Comparison of ENCODE assay signal across 8 mouse cellular contexts in the genomic region with DNA sequence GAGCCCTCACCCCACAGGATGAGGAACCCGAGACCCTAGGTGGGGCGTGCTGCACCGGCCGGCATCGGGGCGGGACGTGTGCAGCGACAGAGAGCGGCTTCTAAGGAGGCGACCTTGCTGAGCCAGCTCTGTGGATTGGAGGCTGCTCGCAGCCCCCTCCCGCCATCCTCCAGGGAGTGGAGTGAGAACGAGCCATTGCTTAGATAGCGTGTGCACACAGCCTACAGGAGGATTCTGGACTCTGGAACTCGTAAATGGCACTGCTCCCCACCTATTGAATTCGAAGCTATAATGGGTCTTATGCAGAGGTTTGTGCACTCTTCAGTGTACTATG. TPM values are rescaled to one million over a fixed set of nuclear protein-coding genes. Genes with fewer than 3 reads are reported as not detected.
DNase-seq lines count a peak whose midpoint lies in the region; ATAC-seq and TF ChIP-seq lines count a peak whose summit lies in the region.

Katnal1 (minus strand) TSS at position 205 of the 334 bp plus-strand sequence.

- intact Hi-C loops in gastrocnemius, postnatal 14 days (cut with DNase I; ENCODE audit: low total_unique reads) = no loop called here
- intact Hi-C loops in left cerebral cortex, postnatal 25 days (cut with DNase I) = loop anchor here (2.0 kb wide), 1 partner anchor 38 kb away; no protein-coding TSS in a partner anchor

- TF ChIP-seq RAD21 in CH12.LX (IDR thresholded peaks at IDR 0.05; ENCODE audit: low read depth, low read length) = no peak

- H3K9ac ChIP-seq in CH12.LX (ENCODE audit: insufficient read depth, low read depth) = peak within 1 kb of the TSS; percentile 62
- peak within 1 kb of the TSS; percentile 84 for H3K9ac ChIP-seq in forebrain, embryonic 12.5 days
- peak within 1 kb of the TSS; percentile 84 for H3K9ac ChIP-seq in neural tube, embryonic 15.5 days (replicated peaks)

- peak within 1 kb of the TSS; percentile 65 for H3K4me2 ChIP-seq in CH12.LX (ENCODE audit: insufficient read depth, low read depth, poor library complexity, severe bottlenecking)
- peak within 1 kb of the TSS; percentile 71 for H3K4me2 ChIP-seq in forebrain, embryonic 12.5 days
- H3K4me2 ChIP-seq in neural tube, embryonic 15.5 days = peak within 1 kb of the TSS; percentile 80

- peak within 1 kb of the TSS; percentile 68 for H3K27ac ChIP-seq in CH12.LX (ENCODE audit: insufficient read depth, low read depth)
- peak within 1 kb of the TSS; percentile 97 for H3K27ac ChIP-seq in forebrain, embryonic 12.5 days
- H3K27ac ChIP-seq in neural tube, embryonic 15.5 days (replicated peaks) = peak within 1 kb of the TSS; percentile 98

- ATAC-seq in forebrain, embryonic 12.5 days (ENCODE audit: low FRiP score) = no peak
- ATAC-seq in neural tube, embryonic 15.5 days (ENCODE audit: low FRiP score) = peak; percentile 73
- ATAC-seq in monocyte, adult 5-6 weeks (replicated peaks; ENCODE audit: insufficient number of reproducible peaks, low FRiP score, low TSS enrichment, poor library complexity, severe bottlenecking) = no peak

- WGBS in forebrain, embryonic 12.5 days = 2% methylated on average over 16 of the region's 16 CpGs
- 1% methylated on average over 16 of the region's 16 CpGs for WGBS in neural tube, embryonic 15.5 days

- peak within 1 kb of the TSS; percentile 69 to 87 (median 77) for H3K4me3 ChIP-seq in CH12.LX (replicated peaks in 1 of 3; ENCODE audit: low read depth in 2 of 3, low read length in 2 of 3, poor library complexity in 1 of 3)
- peak within 1 kb of the TSS; percentile 80 for H3K4me3 ChIP-seq in forebrain, embryonic 12.5 days (replicated peaks)
- peak within 1 kb of the TSS; percentile 82 for H3K4me3 ChIP-seq in neural tube, embryonic 15.5 days (replicated peaks)

- dilution Hi-C loops in CH12.LX (cut with MboI; ENCODE audit: extremely low pct_ligation_motif_present, extremely low pct_unique_long_range_greater_than_20kb, low sequenced_read_pairs) = no loop called here

- no peak for TF ChIP-seq EP300 in CH12.LX (IDR thresholded peaks at IDR 0.05; ENCODE audit: low read length)

- H3K9me3 ChIP-seq in CH12.LX (replicated peaks; ENCODE audit: low read length) = peaks cover 7% of the 10 kb centered on the region
- no peaks in the 10 kb centered on the region for H3K9me3 ChIP-seq in forebrain, embryonic 12.5 days
- no peaks in the 10 kb centered on the region for H3K9me3 ChIP-seq in neural tube, embryonic 15.5 days (replicated peaks)

- peaks cover 3 to 23% of the 10 kb centered on the region in 2 experiments; a peak in 3 of 4 replicates for H3K4me1 ChIP-seq in CH12.LX (ENCODE audit: control insufficient read depth in 1 of 2, insufficient read depth in 2 of 2)
- peaks cover 11% of the 10 kb centered on the region for H3K4me1 ChIP-seq in forebrain, embryonic 12.5 days
- peaks cover 16% of the 10 kb centered on the region for H3K4me1 ChIP-seq in neural tube, embryonic 15.5 days

- no peak for TF ChIP-seq POLR2A in CH12.LX (IDR thresholded peaks at IDR 0.05; ENCODE audit: low read depth, low read length)

- no peaks in the 10 kb centered on the region for H3K27me3 ChIP-seq in CH12.LX (replicated peaks)
- no peaks in the 10 kb centered on the region for H3K27me3 ChIP-seq in forebrain, embryonic 12.5 days
- no peaks in the 10 kb centered on the region for H3K27me3 ChIP-seq in neural tube, embryonic 15.5 days (replicated peaks)

- in situ Hi-C loops in CH12.LX (cut with MboI; ENCODE audit: low pct_ligation_motif_present, low pct_unique_long_range_greater_than_20kb, low sequenced_read_pairs) = no loop called here

- TF ChIP-seq CTCF in CH12.LX (conservative IDR thresholded peaks at IDR 0.05 in 1 of 2, IDR thresholded peaks at IDR 0.05 in 1 of 2; ENCODE audit: low read depth in 2 of 2, low read length in 2 of 2) = no peak

- H3K79me2 ChIP-seq in CH12.LX (replicated peaks; ENCODE audit: control insufficient read depth, extremely low read depth, insufficient read depth, poor library complexity, severe bottlenecking) = no peaks in the 10 kb centered on the region

- no peak for DNase-seq in gastrocnemius, postnatal 4 days (ENCODE audit: low spot score in 2 of 2)
- DNase-seq in gastrocnemius, postnatal 14 days = no peak
- no peak for DNase-seq in CH12.LX (ENCODE audit: extremely low read depth)
- no peak for DNase-seq in left cerebral cortex, postnatal 25 days (ENCODE audit: low spot score in 2 of 2)
- DNase-seq in urinary bladder, postnatal 14 days (ENCODE audit: low spot score) = no peak

- H3K36me3 ChIP-seq in CH12.LX (replicated peaks in 1 of 2; ENCODE audit: control insufficient read depth in 1 of 2, insufficient read depth in 1 of 2, low read length in 1 of 2) = peaks cover 0 to 14% of the 10 kb centered on the region in 2 experiments
- H3K36me3 ChIP-seq in forebrain, embryonic 12.5 days (replicated peaks) = peaks cover 13% of the 10 kb centered on the region
- H3K36me3 ChIP-seq in neural tube, embryonic 15.5 days = no peaks in the 10 kb centered on the region; the same call in 1 of the 2 replicates

TF ChIP-seq in CH12.LX, 34 proteins besides CTCF, POLR2A, EP300 and RAD21:
- TF ChIP-seq NELFE (IDR thresholded peaks at IDR 0.05; ENCODE audit: low read depth, low read length) (0 out of 2 replicates have a peak, but pooled peaks have one; percentile 9), MAZ (IDR thresholded peaks at IDR 0.05; ENCODE audit: low read depth, low read length) (0 out of 2 replicates have a peak, but pooled peaks have one; percentile 1), MXI1 (IDR thresholded peaks at IDR 0.05; ENCODE audit: low read depth, low read length) (no peak; the same call in none of the 2 replicates)

RNA-seq across cellular contexts. Expression of gene Katnal1, which starts in this region (rescaled TPM):
- 10 to 100 TPM; 10.4 to 12.4 TPM for total RNA-seq in gastrocnemius, postnatal 4 days (2021)
- 1 to 10 TPM; 3.7 to 3.9 TPM for total RNA-seq in gastrocnemius, postnatal 14 days (2021)
- total RNA-seq in CH12.LX (2012; rRNA removed) = 4.6 and 7.0 TPM in 2 replicates
- total RNA-seq in CH12.LX (2014; rRNA removed) = 3.2 and 3.6 TPM in 2 replicates
- polyA plus RNA-seq in CH12.LX (2012; ENCODE audit: insufficient read length, low read depth) = 2.2 and 2.8 TPM in 2 replicates
- polyA plus RNA-seq in forebrain, embryonic 12.5 days (2016; fragmentation: Nextera tagmentation; extraction: Ambion mirVana) = 37.7 and 42.2 TPM in 2 replicates
- total RNA-seq in left cerebral cortex, postnatal 25 days (2021) = 10 to 100 TPM; 67.0 to 73.5 TPM
- polyA plus RNA-seq in neural tube, embryonic 15.5 days (2015; fragmentation: Nextera tagmentation; extraction: Ambion mirVana) = 33.0 and 35.1 TPM in 2 replicates
- total RNA-seq in monocyte, adult 5-6 weeks (2017) = 1.5 to 4.8 TPM (median 4.6 TPM) in 3 replicates

Comparison
In these comparisons a context has a peak if more than half of its experiments do, and no peak if none do; other contexts are left out.
1. RNA of gene Katnal1 (total RNA-seq): 67.0 to 73.5 TPM in left cerebral cortex, postnatal 25 days; 10.4 to 12.4 TPM in gastrocnemius, postnatal 4 days, 3.2 to 7.0 TPM in CH12.LX, 3.7 to 3.9 TPM in gastrocnemius, postnatal 14 days and 1.5 to 4.8 TPM in monocyte, adult 5-6 weeks; every median in the first group is over 4 times any median in the second.
2. Peak in every context shown above with its lines, with median percentiles within 50 percentile points of each other: H3K27ac ChIP-seq, H3K4me2 ChIP-seq, H3K4me3 ChIP-seq and H3K9ac ChIP-seq.